Mouse (Mus musculus): ENCODE results near the gene Dennd1a.

Gene Dennd1a

GRCm38 (mm10) chr2:38028317-38028716 lies 258.9 kb downstream of the Dennd1a start:
- peaks cover 23% of the 10 kb centered on the region for H3K9me3 ChIP-seq (ENCODE audit: low read length)
- peaks cover 9% of the 10 kb centered on the region; the same call in 1 of the 2 replicates for H3K36me3 ChIP-seq (ENCODE audit: insufficient read depth, low read length)
- TF ChIP-seq NANOG (IDR thresholded peaks at IDR 0.05; ENCODE audit: borderline replicate concordance, low read length), result no peak
- no peak for TF ChIP-seq POU5F1 (IDR thresholded peaks at IDR 0.05; ENCODE audit: borderline replicate concordance, low read length)
- no peak for TF ChIP-seq CTCF (conservative IDR thresholded peaks at IDR 0.05; ENCODE audit: low read length)
- no peak overlapping the region for H3K4me3 ChIP-seq (replicated peaks; ENCODE audit: low read length)
- H3K4me1 ChIP-seq (replicated peaks; ENCODE audit: low read depth, low read length), result no peaks in the 10 kb centered on the region
- H3K27me3 ChIP-seq (ENCODE audit: insufficient read depth, low read length), result no peaks in the 10 kb centered on the region

- TF ChIP-seq CTCF (conservative IDR thresholded peaks at IDR 0.05; ENCODE audit: low read length) (no peak), NANOG (IDR thresholded peaks at IDR 0.05; ENCODE audit: borderline replicate concordance, low read length) (no peak), POU5F1 (IDR thresholded peaks at IDR 0.05; ENCODE audit: borderline replicate concordance, low read length) (no peak)
- no peaks in the 10 kb centered on the region for H3K4me1 ChIP-seq (replicated peaks; ENCODE audit: low read depth, low read length)
- peaks cover 18% of the 10 kb centered on the region for H3K9me3 ChIP-seq (ENCODE audit: low read length)
- H3K27me3 ChIP-seq (ENCODE audit: insufficient read depth, low read length), result no peaks in the 10 kb centered on the region
- peaks cover 9% of the 10 kb centered on the region; the same call in 1 of the 2 replicates for H3K36me3 ChIP-seq (ENCODE audit: insufficient read depth, low read length)
- H3K4me3 ChIP-seq (replicated peaks; ENCODE audit: low read length), result no peak overlapping the region
These were observed 261.6 kb downstream of the Dennd1a start for GRCm38 (mm10) chr2:38025615-38026014.

- Histone ChIP-seq H3K4me1 (replicated peaks; ENCODE audit: low read depth, low read length) (no peaks in the 10 kb centered on the region), H3K36me3 (ENCODE audit: insufficient read depth, low read length) (no peaks in the 10 kb centered on the region), H3K9me3 (ENCODE audit: low read length) (no peaks in the 10 kb centered on the region; the same call in 1 of the 2 replicates), H3K4me3 (replicated peaks; ENCODE audit: low read length) (no peak overlapping the region), H3K27me3 (ENCODE audit: insufficient read depth, low read length) (no peaks in the 10 kb centered on the region)
- TF ChIP-seq CTCF (conservative IDR thresholded peaks at IDR 0.05; ENCODE audit: low read length) (no peak), POU5F1 (IDR thresholded peaks at IDR 0.05; ENCODE audit: borderline replicate concordance, low read length) (no peak)
These were observed 263.5 kb downstream of the Dennd1a start for GRCm38 (mm10) chr2:38023741-38024130.

- TF ChIP-seq POU5F1 (IDR thresholded peaks at IDR 0.05; ENCODE audit: borderline replicate concordance, low read length) (no peak), NANOG (IDR thresholded peaks at IDR 0.05; ENCODE audit: borderline replicate concordance, low read length) (no peak)
- Histone ChIP-seq H3K4me1 (replicated peaks; ENCODE audit: low read depth, low read length) (no peaks in the 10 kb centered on the region), H3K4me3 (replicated peaks; ENCODE audit: low read length) (no peak overlapping the region), H3K27me3 (ENCODE audit: insufficient read depth, low read length) (no peaks in the 10 kb centered on the region), H3K9me3 (ENCODE audit: low read length) (no peaks in the 10 kb centered on the region), H3K36me3 (ENCODE audit: insufficient read depth, low read length) (no peaks in the 10 kb centered on the region)
These were observed 264.0 kb downstream of the Dennd1a start for GRCm38 (mm10) chr2:38023054-38023740.

GRCm38 (mm10) chr2:38021166-38021565 lies 266.0 kb downstream of the Dennd1a start:
- Histone ChIP-seq H3K27me3 (ENCODE audit: insufficient read depth, low read length) (no peaks in the 10 kb centered on the region), H3K9me3 (ENCODE audit: low read length) (no peaks in the 10 kb centered on the region), H3K36me3 (ENCODE audit: insufficient read depth, low read length) (no peaks in the 10 kb centered on the region), H3K4me1 (replicated peaks; ENCODE audit: low read depth, low read length) (no peaks in the 10 kb centered on the region), H3K4me3 (replicated peaks; ENCODE audit: low read length) (no peak overlapping the region)
- TF ChIP-seq CTCF (conservative IDR thresholded peaks at IDR 0.05; ENCODE audit: low read length) (no peak), POU5F1 (IDR thresholded peaks at IDR 0.05; ENCODE audit: borderline replicate concordance, low read length) (no peak), NANOG (IDR thresholded peaks at IDR 0.05; ENCODE audit: borderline replicate concordance, low read length) (no peak)

- no peak for TF ChIP-seq NANOG (IDR thresholded peaks at IDR 0.05; ENCODE audit: borderline replicate concordance, low read length)
- TF ChIP-seq CTCF (conservative IDR thresholded peaks at IDR 0.05; ENCODE audit: low read length), result no peak
- no peak for TF ChIP-seq POU5F1 (IDR thresholded peaks at IDR 0.05; ENCODE audit: borderline replicate concordance, low read length)
- no peaks in the 10 kb centered on the region for H3K27me3 ChIP-seq (ENCODE audit: insufficient read depth, low read length)
- H3K4me3 ChIP-seq (replicated peaks; ENCODE audit: low read length), result no peak overlapping the region
- no peaks in the 10 kb centered on the region for H3K36me3 ChIP-seq (ENCODE audit: insufficient read depth, low read length)
- H3K9me3 ChIP-seq (ENCODE audit: low read length), result no peaks in the 10 kb centered on the region
- no peaks in the 10 kb centered on the region for H3K4me1 ChIP-seq (replicated peaks; ENCODE audit: low read depth, low read length)
These were observed 272.5 kb downstream of the Dennd1a start for GRCm38 (mm10) chr2:38014702-38015101.

- Histone ChIP-seq H3K36me3 (ENCODE audit: insufficient read depth, low read length) (no peaks in the 10 kb centered on the region), H3K9me3 (ENCODE audit: low read length) (no peaks in the 10 kb centered on the region), H3K4me1 (replicated peaks; ENCODE audit: low read depth, low read length) (no peaks in the 10 kb centered on the region), H3K4me3 (replicated peaks; ENCODE audit: low read length) (no peak overlapping the region), H3K27me3 (ENCODE audit: insufficient read depth, low read length) (no peaks in the 10 kb centered on the region)
- TF ChIP-seq POU5F1 (IDR thresholded peaks at IDR 0.05; ENCODE audit: borderline replicate concordance, low read length), result no peak
- TF ChIP-seq NANOG (IDR thresholded peaks at IDR 0.05; ENCODE audit: borderline replicate concordance, low read length), result no peak
- no peak for TF ChIP-seq CTCF (conservative IDR thresholded peaks at IDR 0.05; ENCODE audit: low read length)
These were observed 273.3 kb downstream of the Dennd1a start for GRCm38 (mm10) chr2:38013839-38014365.

GRCm38 (mm10) chr2:38007238-38007637 lies 280.0 kb downstream of the Dennd1a start:
- Histone ChIP-seq H3K36me3 (ENCODE audit: insufficient read depth, low read length) (no peaks in the 10 kb centered on the region), H3K4me3 (replicated peaks; ENCODE audit: low read length) (no peak overlapping the region), H3K9me3 (ENCODE audit: low read length) (no peaks in the 10 kb centered on the region), H3K27me3 (ENCODE audit: insufficient read depth, low read length) (no peaks in the 10 kb centered on the region), H3K4me1 (replicated peaks; ENCODE audit: low read depth, low read length) (peaks cover 11% of the 10 kb centered on the region)
- no peak for TF ChIP-seq NANOG (IDR thresholded peaks at IDR 0.05; ENCODE audit: borderline replicate concordance, low read length)
- no peak for TF ChIP-seq CTCF (conservative IDR thresholded peaks at IDR 0.05; ENCODE audit: low read length)
- no peak for TF ChIP-seq POU5F1 (IDR thresholded peaks at IDR 0.05; ENCODE audit: borderline replicate concordance, low read length)
